Mouse (Mus musculus): Measurements from ENCODE around the gene Gm8279.
"Not testable (repeated sequence)": the region's sequence is repeated elsewhere in the genome, so short reads cannot be mapped to it uniquely, and the experiment has no call there.

Gene Gm8279

DNA sequence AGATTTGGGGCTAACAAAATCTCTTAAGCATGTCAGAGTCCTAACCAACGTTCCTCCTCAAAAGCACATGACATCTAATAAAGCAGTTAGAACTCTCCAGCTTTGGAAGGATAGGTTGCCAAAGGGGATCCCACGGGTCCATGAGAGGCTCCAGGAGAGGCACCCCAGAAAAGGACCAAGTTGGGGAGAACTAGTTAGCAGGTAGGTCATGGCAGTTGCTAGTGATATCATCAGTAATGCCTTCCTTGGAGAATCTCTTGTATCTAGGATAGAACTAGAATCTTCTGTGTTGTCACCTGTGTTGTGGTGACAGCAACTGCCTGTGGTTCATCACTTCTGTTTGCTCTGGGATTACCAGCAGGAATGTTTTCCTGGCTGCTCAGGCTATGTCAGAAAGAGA lies at the start of gene Gm8279:
Gene Gm8279 (plus strand): TSS at position 301 of the 400 bp plus-strand sequence.
- DNase-seq (ENCODE audit: low spot score) = not testable (repeated sequence)

DNA sequence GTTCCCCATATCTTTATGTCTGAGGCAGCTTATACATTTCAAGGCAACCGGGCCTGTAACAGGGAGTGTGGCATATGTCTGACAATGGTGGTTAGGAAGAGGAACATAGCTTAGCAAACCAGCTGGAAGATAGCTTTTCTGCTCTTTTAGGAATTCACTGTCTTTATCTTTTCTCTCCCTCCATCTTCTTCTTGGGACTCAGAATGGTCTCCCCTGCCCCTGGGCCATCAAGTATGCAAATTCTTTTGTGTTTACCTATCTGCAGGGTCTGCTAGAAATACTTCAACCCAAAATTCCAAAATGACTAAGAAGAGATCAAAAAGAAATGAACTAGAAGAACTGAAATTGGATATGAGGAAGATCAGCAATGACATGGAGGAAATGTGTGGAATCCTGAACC lies 32.9 kb downstream of the Gm8279 start, which contains the start of gene Gm3317:
Gene Gm3317 (plus strand): TSS at position 301 of the 400 bp plus-strand sequence.
- not testable (repeated sequence) for DNase-seq (ENCODE audit: low spot score)

DNA sequence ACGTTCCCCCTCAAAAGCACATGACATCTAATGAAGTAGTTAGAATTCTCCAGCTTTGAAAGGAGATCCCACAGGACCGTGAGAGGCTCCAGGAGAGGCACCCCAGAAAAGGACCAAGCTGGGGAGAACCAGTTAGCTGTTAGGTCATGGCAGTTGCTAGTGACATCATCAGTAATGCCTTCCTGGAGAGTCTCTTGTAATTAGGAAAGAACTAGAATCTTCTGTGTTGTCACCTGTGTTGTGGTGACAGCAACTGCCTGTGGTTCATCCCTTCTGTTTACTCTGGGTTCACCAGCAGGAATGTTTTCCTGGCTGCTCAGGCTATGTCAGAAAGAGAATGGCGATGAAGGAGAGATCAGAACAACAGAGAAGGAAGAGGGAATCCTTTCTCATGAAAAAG lies 54.2 kb downstream of the Gm8279 start, which contains the start of gene Gm8271:
Gene Gm8271 (plus strand): TSS at position 301 of the 400 bp plus-strand sequence.
- not testable (repeated sequence) for DNase-seq (ENCODE audit: low spot score)

All from embryo, embryonic 10.5 days (tissue).